Mouse (Mus musculus) forebrain, embryonic 15.5 days (tissue): ENCODE measurements around the gene Cfap299. TPM values are rescaled to one million over a fixed set of nuclear protein-coding genes. Genes with fewer than 3 reads are reported as not detected.

Source experiments
- ATAC-seq: fragments of 200-750 bp; cut with Nextera tagmentation; replicated peaks from 2 replicates; pipeline ENCODE4 v1.8.0; 2017; ENCODE audit warnings: mild to moderate bottlenecking, moderate TSS enrichment, moderate library complexity
- H3K27ac ChIP-seq: fragments of 300-500 bp; sonication (generic); replicated peaks from 2 replicates; pipeline ENCODE4 v1.5.1; 2015; ENCODE audit warnings: mild to moderate bottlenecking, inconsistent platforms
- H3K27me3 ChIP-seq: fragments of 300-500 bp; sonication (generic); 2 replicates; pipeline ENCODE4 v1.6.1; 2015; ENCODE audit warnings: inconsistent platforms
- H3K36me3 ChIP-seq: fragments of 300-500 bp; sonication (generic); 2 replicates; pipeline ENCODE4 v1.6.1; 2015; ENCODE audit warnings: mild to moderate bottlenecking, inconsistent platforms
- H3K4me1 ChIP-seq: fragments of 300-500 bp; sonication (generic); 2 replicates; pipeline ENCODE4 v1.6.1; 2015; ENCODE audit warnings: inconsistent platforms
- H3K4me2 ChIP-seq: fragments of 300-500 bp; sonication (generic); replicated peaks from 2 replicates; pipeline ENCODE4 v1.6.1; 2015; ENCODE audit warnings: mild to moderate bottlenecking, inconsistent platforms
- H3K4me3 ChIP-seq: fragments of 300-500 bp; sonication (generic); 2 replicates; pipeline ENCODE4 v1.5.1; 2015; ENCODE audit warnings: mild to moderate bottlenecking, inconsistent platforms
- H3K9ac ChIP-seq: fragments of 300-500 bp; sonication (generic); replicated peaks from 2 replicates; pipeline ENCODE4 v1.6.1; 2015; ENCODE audit warnings: mild to moderate bottlenecking, inconsistent platforms
- H3K9me3 ChIP-seq: fragments of 300-500 bp; sonication (generic); 2 replicates; pipeline ENCODE4 v1.6.1; 2016; ENCODE audit warnings: inconsistent platforms
- WGBS: fragments of 180-500 bp; shearing (Covaris S2); methylation state at CpG from one replicate; pipeline ENCODE4 v1.1.7; 2015; ENCODE audit warnings: mixed read lengths; 5-methylcytosine and 5-hydroxymethylcytosine counted together
- polyA plus RNA-seq: library from polyadenylated mRNA; unstranded; fragments of >200 nt; fragmentation: Nextera tagmentation; extraction: Ambion mirVana; gene quantifications from 2 replicates; pipeline ENCODE4 v1.2.1, GENCODE M21; 2015

Gene Cfap299
- polyA plus RNA-seq, 1 experiment from 2014 or later: 2.0 TPM

GRCm38 (mm10) chr5:98387054-98387453 is 58.0 kb downstream of the Cfap299 start:
- Histone ChIP-seq H3K4me3 (no peak overlapping the region), H3K9ac (no peak overlapping the region), H3K27me3 (no peaks in the 10 kb centered on the region), H3K36me3 (no peaks in the 10 kb centered on the region), H3K27ac (no peak overlapping the region), H3K9me3 (no peaks in the 10 kb centered on the region), H3K4me2 (no peak overlapping the region), H3K4me1 (no peaks in the 10 kb centered on the region)
- WGBS: 60% methylated on average over 3 of the region's 3 CpGs
- no peak for ATAC-seq

GRCm38 (mm10) chr5:98402165-98402564 is 73.1 kb downstream of the Cfap299 start:
- ATAC-seq: no peak
- 88% methylated on average over 1 of the region's 1 CpGs for WGBS

GRCm38 (mm10) chr5:98410060-98410459 is 81.0 kb downstream of the Cfap299 start:
- no peak overlapping the region for H3K9ac ChIP-seq

More at GRCm38 (mm10) chr5:98402165-98402564, 73.1 kb downstream of the Cfap299 start:
- Histone ChIP-seq H3K27me3 (no peaks in the 10 kb centered on the region), H3K9me3 (no peaks in the 10 kb centered on the region), H3K27ac (no peak overlapping the region), H3K4me3 (no peak overlapping the region), H3K4me1 (peaks cover 4% of the 10 kb centered on the region; the same call in 1 of the 2 replicates), H3K36me3 (no peaks in the 10 kb centered on the region), H3K9ac (no peak overlapping the region), H3K4me2 (no peak overlapping the region)

GRCm38 (mm10) chr5:98416385-98417145 is 87.5 kb downstream of the Cfap299 start:
- Histone ChIP-seq H3K9me3 (no peaks in the 10 kb centered on the region), H3K4me2 (no peak overlapping the region), H3K27me3 (no peaks in the 10 kb centered on the region), H3K27ac (no peak overlapping the region), H3K36me3 (no peaks in the 10 kb centered on the region), H3K4me3 (no peak overlapping the region), H3K4me1 (no peaks in the 10 kb centered on the region), H3K9ac (no peak overlapping the region)
- 89% methylated on average over 9 of the region's 9 CpGs for WGBS
- ATAC-seq: no peak

More at GRCm38 (mm10) chr5:98410060-98410459, 81.0 kb downstream of the Cfap299 start:
- H3K4me1 ChIP-seq: no peaks in the 10 kb centered on the region
- WGBS: 75% methylated on average over 2 of the region's 2 CpGs
- no peak for ATAC-seq
- no peaks in the 10 kb centered on the region for H3K9me3 ChIP-seq
- H3K36me3 ChIP-seq: no peaks in the 10 kb centered on the region
- H3K27me3 ChIP-seq: no peaks in the 10 kb centered on the region
- H3K4me2 ChIP-seq: no peak overlapping the region
- H3K27ac ChIP-seq: no peak overlapping the region
- H3K4me3 ChIP-seq: no peak overlapping the region

- Histone ChIP-seq H3K27ac (no peak overlapping the region), H3K36me3 (no peaks in the 10 kb centered on the region), H3K4me2 (no peak overlapping the region), H3K9ac (no peak overlapping the region), H3K27me3 (no peaks in the 10 kb centered on the region), H3K4me3 (no peak overlapping the region), H3K9me3 (no peaks in the 10 kb centered on the region), H3K4me1 (no peaks in the 10 kb centered on the region)
- no peak for ATAC-seq
- WGBS: 96% methylated on average over 1 of the region's 1 CpGs
Observed at GRCm38 (mm10) chr5:98424965-98425364, 95.9 kb downstream of the Cfap299 start.

- Histone ChIP-seq H3K27me3 (no peaks in the 10 kb centered on the region), H3K9me3 (no peaks in the 10 kb centered on the region), H3K36me3 (no peaks in the 10 kb centered on the region), H3K4me3 (no peak overlapping the region), H3K4me2 (no peak overlapping the region), H3K4me1 (no peaks in the 10 kb centered on the region), H3K9ac (no peak overlapping the region), H3K27ac (no peak overlapping the region)
- ATAC-seq: no peak
- 91% methylated on average over 5 of the region's 5 CpGs for WGBS
Observed at GRCm38 (mm10) chr5:98426112-98426511, 97.0 kb downstream of the Cfap299 start.

- Histone ChIP-seq H3K4me2 (no peak overlapping the region), H3K36me3 (no peaks in the 10 kb centered on the region), H3K27ac (no peak overlapping the region), H3K27me3 (no peaks in the 10 kb centered on the region), H3K9me3 (no peaks in the 10 kb centered on the region), H3K4me1 (no peaks in the 10 kb centered on the region), H3K4me3 (no peak overlapping the region), H3K9ac (no peak overlapping the region)
- no peak for ATAC-seq
- 80% methylated on average over 7 of the region's 7 CpGs for WGBS
Observed at GRCm38 (mm10) chr5:98430060-98430459, 101.0 kb downstream of the Cfap299 start.

GRCm38 (mm10) chr5:98438686-98439085 is 109.6 kb downstream of the Cfap299 start:
- WGBS: 69% methylated on average over 3 of the region's 3 CpGs
- Histone ChIP-seq H3K36me3 (no peaks in the 10 kb centered on the region), H3K27ac (no peak overlapping the region), H3K9me3 (no peaks in the 10 kb centered on the region), H3K4me2 (no peak overlapping the region), H3K27me3 (no peaks in the 10 kb centered on the region), H3K4me3 (no peak overlapping the region), H3K9ac (no peak overlapping the region), H3K4me1 (no peaks in the 10 kb centered on the region)
- no peak for ATAC-seq

- Histone ChIP-seq H3K27ac (no peak overlapping the region), H3K27me3 (no peaks in the 10 kb centered on the region), H3K9me3 (no peaks in the 10 kb centered on the region), H3K4me2 (no peak overlapping the region), H3K4me3 (no peak overlapping the region), H3K4me1 (no peaks in the 10 kb centered on the region), H3K36me3 (no peaks in the 10 kb centered on the region), H3K9ac (no peak overlapping the region)
- WGBS: 90% methylated on average over 12 of the region's 12 CpGs
- ATAC-seq: no peak
Observed at GRCm38 (mm10) chr5:98446771-98447462, 117.8 kb downstream of the Cfap299 start.

GRCm38 (mm10) chr5:98449873-98450272 is 120.8 kb downstream of the Cfap299 start:
- no peaks in the 10 kb centered on the region for H3K36me3 ChIP-seq
- WGBS: 85% methylated on average over 2 of the region's 2 CpGs
- no peak overlapping the region for H3K27ac ChIP-seq
- H3K4me1 ChIP-seq: no peaks in the 10 kb centered on the region
- no peak overlapping the region for H3K4me3 ChIP-seq
- no peak overlapping the region for H3K4me2 ChIP-seq
- H3K9me3 ChIP-seq: no peaks in the 10 kb centered on the region
- H3K9ac ChIP-seq: no peak overlapping the region
- H3K27me3 ChIP-seq: no peaks in the 10 kb centered on the region
- no peak for ATAC-seq

GRCm38 (mm10) chr5:98466882-98467535 is 137.9 kb downstream of the Cfap299 start:
- no peaks in the 10 kb centered on the region for H3K4me1 ChIP-seq
- 19% methylated on average over 4 of the region's 4 CpGs for WGBS
- ATAC-seq: no peak

GRCm38 (mm10) chr5:98470052-98470451 is 140.9 kb downstream of the Cfap299 start:
- Histone ChIP-seq H3K4me2 (no peak overlapping the region), H3K27me3 (no peaks in the 10 kb centered on the region), H3K4me1 (no peaks in the 10 kb centered on the region), H3K4me3 (no peak overlapping the region), H3K9me3 (no peaks in the 10 kb centered on the region), H3K27ac (no peak overlapping the region), H3K9ac (no peak overlapping the region), H3K36me3 (no peaks in the 10 kb centered on the region)
- WGBS: 64% methylated on average over 4 of the region's 4 CpGs
- ATAC-seq: no peak

More at GRCm38 (mm10) chr5:98466882-98467535, 137.9 kb downstream of the Cfap299 start:
- no peaks in the 10 kb centered on the region for H3K27me3 ChIP-seq
- no peaks in the 10 kb centered on the region for H3K9me3 ChIP-seq
- H3K4me3 ChIP-seq: no peak overlapping the region
- H3K4me2 ChIP-seq: no peak overlapping the region
- H3K27ac ChIP-seq: no peak overlapping the region
- no peak overlapping the region for H3K9ac ChIP-seq
- no peaks in the 10 kb centered on the region for H3K36me3 ChIP-seq
